Mouse (Mus musculus): Measurements from ENCODE around the gene Gimap5.

DNA sequence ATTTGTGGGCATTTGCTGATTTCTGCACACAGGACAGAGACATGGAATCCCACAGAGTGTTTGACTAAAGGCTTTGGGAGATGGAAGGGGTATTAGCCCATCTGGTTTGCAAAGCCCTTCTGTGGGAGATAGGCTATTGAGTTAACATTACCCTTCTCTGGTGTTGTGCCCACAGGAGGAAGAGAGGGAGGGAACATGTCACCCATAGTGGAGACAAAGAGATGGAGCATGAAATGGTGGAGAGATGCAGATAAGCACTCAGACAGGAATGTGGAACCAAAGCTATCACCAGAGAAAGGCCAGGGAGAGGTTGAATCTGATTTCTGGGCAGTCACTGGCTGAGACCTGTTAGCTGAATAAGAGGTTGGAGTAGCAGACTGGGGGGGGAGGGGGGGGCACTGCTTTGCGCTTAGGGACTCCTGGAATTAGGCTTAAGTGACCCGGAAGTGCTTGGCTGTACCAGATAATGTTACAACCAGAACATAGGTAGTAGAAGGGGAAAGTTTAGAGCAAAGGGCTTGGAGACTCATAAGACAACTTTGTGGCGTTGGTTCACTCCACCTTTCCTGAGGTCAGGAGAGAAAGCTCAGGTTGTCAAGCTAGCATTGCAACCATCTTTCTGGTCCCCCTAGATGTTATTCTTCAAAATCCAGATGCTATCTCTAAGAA lies 5.4 kb upstream of the Gimap5 start:
- TF ChIP-seq CTCF (IDR thresholded peaks at IDR 0.05; ENCODE audit: extremely low read depth, insufficient read length, insufficient replicate concordance, low read depth, low read length) (no peak), POLR2A (IDR thresholded peaks at IDR 0.05; ENCODE audit: low read depth, low read length) (no peak)

Data from small intestine, adult 2 months (tissue).